Mouse (Mus musculus): Measurements from ENCODE around the gene Hsd17b3.

Gene Hsd17b3

GRCm38 (mm10) chr13:64089130-64089529 is at the start of gene Hsd17b3:
Gene Hsd17b3 (minus strand): TSS chr13:64089230.
- no peak for DNase-seq (ENCODE audit: low read depth in 1 of 2, low spot score in 2 of 2)

DNA sequence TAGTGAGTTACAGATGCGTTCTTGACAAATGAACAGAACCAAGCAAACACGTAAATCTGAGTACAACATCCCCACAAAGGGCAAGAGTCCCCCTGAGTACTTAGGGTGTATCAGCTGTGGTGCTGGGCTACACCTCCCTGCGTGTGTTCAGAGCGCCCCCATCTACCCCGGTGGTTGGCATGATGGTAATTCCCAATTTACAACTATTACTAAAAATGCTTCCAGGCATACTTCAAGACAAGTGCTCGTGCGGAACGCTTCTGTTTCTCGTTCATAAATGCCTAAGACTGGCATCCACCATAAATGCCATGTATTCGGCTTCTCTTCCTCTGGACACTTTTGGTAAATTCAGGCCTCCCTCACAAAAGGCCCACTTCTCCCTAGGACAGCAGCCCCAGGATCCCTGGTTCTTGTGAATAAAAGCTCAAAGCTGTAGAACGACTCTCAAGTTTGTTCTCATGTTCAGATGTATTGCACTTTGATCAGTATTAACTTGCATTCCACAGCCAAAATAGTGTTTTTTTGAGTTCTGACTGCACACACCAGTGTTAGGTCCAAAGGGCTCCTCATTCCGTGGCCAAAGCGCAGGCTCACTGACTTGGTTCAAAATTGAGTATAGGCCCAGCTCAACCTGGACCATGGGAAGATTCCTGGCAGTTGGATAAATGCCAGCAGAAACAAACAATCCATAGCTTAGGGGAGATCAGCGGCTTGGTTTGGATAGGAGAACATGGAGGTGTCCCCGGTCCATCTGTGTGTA is 40.8 kb upstream of the Hsd17b3 start:
- peak in 1 of 2 experiments; percentile 7 for DNase-seq (ENCODE audit: low read depth in 1 of 2, low spot score in 2 of 2)

DNA sequence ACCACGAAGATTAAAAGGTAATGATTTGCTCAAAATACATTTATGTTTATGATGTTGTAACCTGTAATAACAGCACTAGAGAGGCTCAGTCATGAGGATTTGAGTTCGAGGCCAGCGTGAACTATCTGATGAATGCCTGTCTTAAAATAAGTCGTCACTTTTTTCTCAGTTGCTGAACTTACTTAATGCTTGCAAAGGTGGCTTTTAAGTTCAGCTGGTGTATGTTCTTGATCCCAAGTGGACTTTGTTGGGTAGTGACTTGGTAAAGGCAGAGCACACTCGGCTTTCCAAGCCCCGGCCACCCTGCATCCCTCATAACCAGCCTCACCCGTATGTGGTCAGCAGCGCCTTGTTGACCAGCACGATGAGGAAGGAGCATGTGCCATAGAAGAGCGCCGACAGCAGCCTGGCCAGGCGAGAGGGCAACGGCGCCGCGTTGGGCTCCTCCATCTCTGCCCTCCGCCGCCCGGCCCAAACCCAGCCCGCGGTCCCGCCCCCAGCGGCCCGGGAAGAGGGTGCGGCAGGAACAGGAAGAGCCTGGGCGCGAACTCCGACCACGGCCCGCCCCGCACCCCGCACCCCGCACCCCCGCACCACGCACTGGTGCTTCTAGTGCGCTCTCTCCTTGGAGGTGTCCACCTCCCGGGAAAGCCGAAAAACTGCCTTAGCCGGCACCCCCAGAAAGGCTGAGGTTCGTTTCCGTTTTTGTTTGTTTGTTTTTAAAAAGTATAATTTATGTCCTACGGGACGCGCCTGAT is 40.0 kb upstream of the Hsd17b3 start, which contains the start of gene Slc35d2:
TSS of gene Slc35d2 (minus strand) at position 511 of the 758 bp plus-strand sequence.
- DNase-seq (ENCODE audit: low read depth in 1 of 2, low spot score in 2 of 2) = peak in 1 of 2 experiments; percentile 24

DNA sequence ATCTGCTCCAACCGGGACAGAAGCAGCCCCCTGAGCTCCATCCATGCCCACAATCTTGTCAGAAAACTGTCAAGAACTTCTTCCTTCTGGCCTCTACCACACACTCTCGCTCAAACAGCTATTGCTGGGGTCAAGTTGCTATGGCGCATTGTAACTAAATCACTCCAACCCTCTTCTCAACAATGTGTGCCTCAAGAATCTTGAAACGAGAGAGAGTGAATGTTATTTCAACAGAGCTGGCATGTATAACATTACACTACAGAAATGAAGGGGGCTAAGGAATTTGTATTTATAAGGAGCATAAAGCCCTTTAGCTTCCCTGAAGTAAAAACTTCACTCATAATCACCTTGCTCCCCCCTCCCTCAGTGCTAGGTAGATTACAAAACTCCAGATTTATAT is 37.3 kb upstream of the Hsd17b3 start:
- no peak for DNase-seq (ENCODE audit: low read depth in 1 of 2, low spot score in 2 of 2)

GRCm38 (mm10) chr13:64124886-64125285 is 35.9 kb upstream of the Hsd17b3 start:
- DNase-seq (ENCODE audit: low read depth in 1 of 2, low spot score in 2 of 2) = no peak

- no peak for DNase-seq (ENCODE audit: low read depth in 1 of 2, low spot score in 2 of 2)
Observed at GRCm38 (mm10) chr13:64123491-64124188, 34.6 kb upstream of the Hsd17b3 start.

DNA sequence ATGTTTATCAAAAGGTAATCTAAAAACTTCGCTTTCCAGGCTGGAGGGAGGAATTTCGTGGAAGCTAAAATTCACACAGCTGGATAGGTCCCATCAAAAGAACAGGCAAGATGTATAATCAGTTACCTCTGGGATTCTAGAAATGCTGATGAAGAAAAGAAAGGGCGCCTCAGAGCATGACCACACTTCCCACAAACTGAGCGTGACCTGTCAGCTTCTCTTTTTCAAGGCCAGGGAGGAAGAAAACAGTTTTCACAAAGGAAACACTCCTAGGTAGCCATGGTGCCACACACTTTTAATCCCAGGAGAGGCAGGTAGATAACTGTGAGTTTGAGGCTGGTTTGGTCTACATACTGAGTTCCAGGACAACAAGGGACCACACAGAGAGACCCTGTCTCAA is 31.7 kb upstream of the Hsd17b3 start:
- no peak for DNase-seq (ENCODE audit: low read depth in 1 of 2, low spot score in 2 of 2)

GRCm38 (mm10) chr13:64117442-64117841 is 28.4 kb upstream of the Hsd17b3 start:
- DNase-seq (ENCODE audit: low read depth in 1 of 2, low spot score in 2 of 2) = no peak

DNA sequence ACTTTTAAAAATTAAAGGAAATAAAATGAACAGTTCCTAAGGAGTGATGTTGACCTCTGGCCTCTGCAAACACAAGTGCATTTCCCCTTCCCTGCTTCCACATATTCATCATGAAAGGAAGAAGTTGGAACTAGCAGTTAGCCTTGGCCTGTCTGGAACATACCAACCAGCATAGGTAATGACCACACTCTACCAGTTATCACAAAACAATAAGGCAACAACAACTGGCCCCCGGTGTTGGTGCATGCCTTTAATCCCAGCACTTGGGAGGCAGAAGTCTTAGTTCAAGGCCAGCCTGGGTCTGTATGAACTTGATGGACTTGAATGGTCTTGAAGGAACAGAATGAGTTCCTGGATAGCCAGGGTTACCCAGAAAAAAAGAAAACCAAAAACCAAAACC is 21.4 kb upstream of the Hsd17b3 start:
- DNase-seq (ENCODE audit: low read depth in 1 of 2, low spot score in 2 of 2) = no peak

- DNase-seq (ENCODE audit: low read depth in 1 of 2, low spot score in 2 of 2) = no peak
Observed at GRCm38 (mm10) chr13:64108381-64108850, 19.4 kb upstream of the Hsd17b3 start.

DNA sequence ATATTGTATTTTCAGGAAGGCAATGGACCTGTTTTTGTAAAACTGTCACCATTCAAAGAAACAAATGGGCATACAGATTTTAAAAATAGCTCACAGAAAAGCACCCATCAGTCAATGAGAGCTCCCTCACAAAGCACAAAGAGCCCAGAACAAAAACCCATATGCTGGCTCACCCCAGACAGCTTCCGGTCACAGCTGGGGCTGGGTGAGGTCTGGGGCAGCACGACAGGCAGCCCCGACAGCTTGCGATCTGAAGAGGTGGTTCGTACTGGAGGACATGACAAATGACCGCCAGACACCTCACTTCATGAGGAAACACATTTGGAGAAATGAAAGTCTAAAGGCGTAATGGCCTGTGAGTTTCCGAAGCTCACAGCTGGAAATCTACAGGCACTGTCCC is 18.5 kb upstream of the Hsd17b3 start:
- DNase-seq (ENCODE audit: low read depth in 1 of 2, low spot score in 2 of 2) = no peak

GRCm38 (mm10) chr13:64107105-64107504 is 18.1 kb upstream of the Hsd17b3 start:
- DNase-seq (ENCODE audit: low read depth in 1 of 2, low spot score in 2 of 2) = no peak

GRCm38 (mm10) chr13:64105690-64106089 is 16.7 kb upstream of the Hsd17b3 start:
- DNase-seq (ENCODE audit: low read depth in 1 of 2, low spot score in 2 of 2) = no peak

- no peak for DNase-seq (ENCODE audit: low read depth in 1 of 2, low spot score in 2 of 2)
Observed at GRCm38 (mm10) chr13:64100186-64100585, 11.2 kb upstream of the Hsd17b3 start.

DNA sequence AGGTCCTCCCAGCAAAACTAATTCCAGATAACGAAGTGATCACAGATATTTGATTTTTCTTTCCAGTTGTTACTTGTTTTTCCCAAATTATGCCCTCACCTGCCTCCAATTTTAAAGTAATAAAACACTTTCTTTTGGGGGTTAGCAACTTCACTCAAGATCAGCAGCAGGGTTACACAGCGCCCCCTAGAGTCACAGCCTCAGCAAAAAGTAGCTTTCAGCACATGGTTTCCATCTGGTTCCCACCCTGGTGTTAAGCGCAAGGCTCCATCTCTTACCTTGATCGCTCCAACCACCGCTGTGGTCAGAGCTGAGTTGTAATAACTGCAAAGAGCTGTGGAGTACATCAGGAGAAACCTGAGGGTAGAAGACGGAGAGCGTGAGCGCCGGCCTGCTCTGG is 10.0 kb upstream of the Hsd17b3 start:
- DNase-seq (ENCODE audit: low read depth in 1 of 2, low spot score in 2 of 2) = no peak

DNA sequence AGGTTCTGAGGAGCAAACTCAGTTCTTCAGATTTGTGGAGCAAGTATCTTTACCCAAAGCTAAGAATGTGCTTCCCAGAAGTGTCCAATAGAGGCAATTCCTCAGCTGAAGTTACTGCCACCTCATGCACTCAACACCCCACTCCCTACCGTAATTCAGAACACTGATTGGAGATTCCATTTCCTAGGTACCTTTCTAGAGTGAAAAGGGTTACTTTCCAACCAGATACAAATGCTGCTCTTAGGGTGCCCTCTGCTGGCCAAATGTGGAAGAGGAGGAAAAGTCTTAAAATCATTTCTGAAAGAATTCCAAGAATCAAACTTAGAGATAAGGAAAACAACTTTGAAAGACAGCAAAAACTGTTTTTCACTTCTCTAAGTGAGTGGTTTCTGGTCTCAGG is 4.3 kb upstream of the Hsd17b3 start:
- DNase-seq (ENCODE audit: low read depth in 1 of 2, low spot score in 2 of 2) = peak in 1 of 2 experiments; percentile 37

DNA sequence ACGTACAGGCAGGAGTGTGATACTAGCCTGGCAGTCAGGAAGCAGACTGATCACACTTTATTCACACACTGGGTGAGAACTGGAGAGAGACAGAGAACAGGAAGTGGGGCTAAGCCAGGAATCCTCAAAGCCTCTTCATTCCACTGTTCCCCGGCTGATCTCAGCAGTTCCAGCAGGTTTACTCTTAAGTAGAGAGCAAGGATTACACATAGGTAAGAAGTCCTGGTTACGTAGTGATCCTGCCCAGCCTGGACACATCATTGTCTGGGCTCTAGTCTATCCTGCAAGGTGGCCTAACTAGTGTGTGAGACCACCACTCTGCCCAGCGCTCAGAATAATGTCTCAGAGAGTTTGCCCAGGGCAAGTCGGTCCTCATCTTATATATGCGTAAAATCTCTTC is 3.7 kb upstream of the Hsd17b3 start:
- no peak for DNase-seq (ENCODE audit: low read depth in 1 of 2, low spot score in 2 of 2)

DNA sequence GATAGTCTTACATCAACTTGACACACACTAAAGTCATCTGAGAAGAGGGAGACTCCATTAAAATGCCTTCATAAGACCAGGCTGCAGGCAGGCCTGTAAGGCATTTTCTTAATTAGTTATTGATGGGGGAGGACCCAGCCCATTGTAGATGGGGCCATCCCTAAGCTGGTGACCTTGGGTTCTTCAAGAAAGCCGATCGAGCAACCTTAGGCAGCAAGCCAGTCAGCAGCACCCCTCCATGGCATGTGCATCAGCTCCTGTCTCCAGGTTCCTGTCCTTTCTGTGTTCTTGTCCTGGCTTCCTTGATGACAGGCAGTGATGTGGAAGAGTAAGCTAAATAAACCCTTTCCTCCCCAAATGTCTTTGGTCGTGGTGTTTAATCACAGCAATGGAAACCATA is 3.1 kb upstream of the Hsd17b3 start:
- no peak for DNase-seq (ENCODE audit: low read depth in 1 of 2, low spot score in 2 of 2)

GRCm38 (mm10) chr13:64091006-64091405 is 2.0 kb upstream of the Hsd17b3 start:
- DNase-seq (ENCODE audit: low read depth in 1 of 2, low spot score in 2 of 2) = no peak

DNA sequence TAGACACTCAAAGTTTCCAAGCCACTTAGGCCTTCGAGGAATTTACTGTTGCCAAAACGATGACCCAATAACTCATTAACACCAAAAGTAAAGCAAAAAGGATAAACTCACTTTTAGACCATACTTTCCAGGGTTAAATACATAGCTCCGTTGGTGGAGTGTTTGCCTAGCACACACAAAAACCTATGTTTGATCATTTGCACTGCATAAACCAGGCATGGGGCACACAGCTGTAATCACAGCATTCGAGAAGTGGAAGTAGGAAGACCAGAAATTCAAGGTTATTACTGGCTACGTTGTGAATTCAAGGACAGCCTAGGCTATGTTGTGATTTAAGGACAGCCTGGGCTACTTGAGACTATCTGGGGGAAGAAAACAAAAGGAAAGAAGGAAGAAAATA is 1.2 kb upstream of the Hsd17b3 start:
- DNase-seq (ENCODE audit: low read depth in 1 of 2, low spot score in 2 of 2) = no peak

DNA sequence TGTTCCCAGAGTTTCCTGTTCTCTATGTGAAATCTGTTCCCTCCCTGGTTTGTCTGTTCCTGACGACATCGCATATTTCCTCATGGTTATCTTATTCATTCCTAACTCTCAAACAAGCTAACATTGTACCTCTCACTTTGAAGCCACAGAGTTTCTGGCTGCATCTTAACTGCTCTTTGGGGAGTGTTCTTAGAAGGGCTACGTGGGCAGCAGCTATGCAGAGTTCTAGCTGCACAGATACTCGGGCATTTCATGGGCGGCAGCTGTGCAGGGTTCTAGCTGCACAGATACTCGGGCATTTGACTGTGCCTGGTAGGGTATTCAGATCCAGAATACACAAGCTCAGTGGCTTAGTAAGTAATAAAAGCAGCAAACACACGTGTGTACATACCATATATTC is 973 bp downstream of the Hsd17b3 start:
- no peak for DNase-seq (ENCODE audit: low read depth in 1 of 2, low spot score in 2 of 2)

DNA sequence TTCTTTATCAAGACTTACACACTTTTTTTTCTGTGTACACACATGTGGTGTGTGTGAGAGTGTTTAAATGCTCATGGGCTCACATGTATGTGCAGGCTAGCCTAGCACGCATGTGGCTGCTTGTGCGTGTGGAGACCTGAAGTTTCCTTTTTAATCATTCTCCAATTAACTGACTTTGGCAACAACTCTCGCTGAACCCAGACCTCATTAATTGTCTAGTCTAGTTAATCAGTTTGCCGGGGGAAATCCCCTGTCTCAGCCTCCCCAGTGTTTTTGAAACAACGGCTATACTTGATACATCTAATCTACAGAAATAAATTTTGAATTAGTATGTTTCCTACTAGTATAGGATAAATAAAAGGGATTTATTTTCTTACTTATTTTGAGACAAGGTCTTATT is 3.0 kb downstream of the Hsd17b3 start:
- no peak for DNase-seq (ENCODE audit: low read depth in 1 of 2, low spot score in 2 of 2)

Data from monocyte, adult 2 months (primary cell).